Mouse (Mus musculus): ENCODE data around the gene Dscaml1.

Dscaml1 gene

DNA sequence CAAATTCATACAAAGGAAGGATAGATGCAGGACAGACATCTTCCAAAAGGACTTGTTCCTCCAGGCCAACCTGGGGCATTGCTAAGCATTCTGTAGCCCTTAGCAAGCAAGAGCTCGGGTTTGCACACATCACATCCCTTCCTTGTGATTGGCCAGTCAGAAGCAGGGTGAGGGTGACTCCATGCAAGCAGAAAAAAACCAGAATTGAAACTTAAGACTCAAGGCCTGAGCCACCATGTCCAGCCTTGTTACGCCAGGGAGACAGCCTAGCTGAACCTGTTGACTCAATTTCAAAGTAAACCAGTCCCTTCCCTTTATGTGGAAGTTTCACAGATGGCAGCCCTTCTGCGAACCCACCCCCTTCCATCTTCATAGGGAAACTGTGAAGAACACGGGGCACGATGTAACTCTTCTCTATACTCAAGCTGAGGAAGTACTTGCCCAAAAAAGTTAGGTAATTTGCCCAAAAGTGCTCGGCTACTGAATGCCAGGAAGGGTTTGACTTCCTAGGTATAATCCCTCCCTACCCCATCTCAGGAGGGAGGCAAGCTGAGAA, 218.5 kb downstream of the Dscaml1 start:
- DNase-seq, result no peak

DNA sequence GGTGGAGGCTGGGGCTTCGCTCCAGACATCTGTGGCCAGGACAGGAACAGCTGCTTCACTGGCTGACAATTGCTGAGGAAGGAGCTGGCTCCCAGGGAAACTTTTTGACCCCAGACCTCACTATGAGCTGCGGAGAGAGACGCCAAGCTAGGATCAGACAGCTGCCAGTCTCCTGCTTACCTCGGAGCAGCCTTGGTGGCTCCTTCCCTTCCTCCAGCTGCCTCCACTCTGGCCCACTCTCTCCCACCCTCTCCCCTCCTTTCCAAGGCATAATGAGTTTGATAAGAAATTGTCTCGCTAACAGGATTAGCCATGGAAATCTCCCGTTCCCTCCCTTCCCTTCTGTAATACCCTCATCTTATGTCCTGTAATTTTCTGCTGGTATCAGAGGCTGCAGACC, 219.1 kb downstream of the Dscaml1 start:
- DNase-seq, result no peak

DNA sequence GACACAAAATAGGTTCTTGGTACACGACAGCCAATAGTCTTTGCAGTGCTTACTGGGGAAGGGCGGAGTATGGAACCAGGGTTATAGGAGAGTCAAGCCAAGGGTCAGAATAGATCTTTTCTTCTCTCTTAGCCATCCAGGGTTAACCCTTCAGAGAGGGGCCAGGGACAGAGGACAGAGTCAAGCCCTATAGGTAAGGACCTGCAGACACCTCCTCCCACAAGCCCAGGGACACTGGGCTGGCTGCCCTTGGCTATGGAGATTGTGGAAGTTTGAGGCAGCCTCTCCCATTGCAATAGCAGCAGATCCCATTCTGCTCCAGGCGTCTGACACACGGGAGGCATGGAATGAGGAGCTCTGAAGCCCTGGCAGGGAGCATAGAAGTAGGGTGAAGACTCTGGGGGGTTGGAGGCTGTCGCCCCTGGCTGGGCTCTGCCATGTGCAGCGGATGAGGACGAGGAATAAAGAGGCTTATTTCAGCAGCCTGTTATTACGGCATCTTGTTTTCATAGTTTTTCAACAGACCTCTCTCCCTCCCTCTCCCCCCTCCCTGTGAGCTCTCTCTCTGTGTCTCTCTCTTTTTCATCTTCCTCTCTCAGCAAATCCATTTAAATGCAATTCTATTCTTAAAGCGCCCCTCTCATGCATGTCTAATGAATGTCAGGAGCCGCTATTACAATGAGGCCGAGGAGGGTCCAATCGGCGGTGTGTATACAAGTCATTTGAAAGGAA, 224.8 kb downstream of the Dscaml1 start:
- no peak for DNase-seq

DNA sequence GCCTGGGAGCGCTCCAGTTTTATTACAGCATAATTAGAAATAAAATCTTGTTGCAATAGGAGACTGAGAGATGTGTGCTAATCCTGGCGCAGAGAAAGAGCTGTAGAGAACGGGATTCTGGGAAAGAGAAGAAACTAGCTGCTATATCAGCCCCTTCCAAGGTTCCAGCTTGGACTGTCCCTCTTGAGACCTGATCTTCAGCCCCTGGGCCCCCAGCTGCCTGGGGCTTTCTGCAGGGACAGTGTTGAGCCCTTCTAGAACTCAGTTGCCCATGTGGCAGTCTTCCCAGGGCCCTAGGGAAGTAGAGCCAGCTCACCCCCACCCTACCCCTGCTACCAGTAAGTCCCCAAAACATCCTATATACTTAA, 225.4 kb downstream of the Dscaml1 start:
- no peak for DNase-seq

DNA sequence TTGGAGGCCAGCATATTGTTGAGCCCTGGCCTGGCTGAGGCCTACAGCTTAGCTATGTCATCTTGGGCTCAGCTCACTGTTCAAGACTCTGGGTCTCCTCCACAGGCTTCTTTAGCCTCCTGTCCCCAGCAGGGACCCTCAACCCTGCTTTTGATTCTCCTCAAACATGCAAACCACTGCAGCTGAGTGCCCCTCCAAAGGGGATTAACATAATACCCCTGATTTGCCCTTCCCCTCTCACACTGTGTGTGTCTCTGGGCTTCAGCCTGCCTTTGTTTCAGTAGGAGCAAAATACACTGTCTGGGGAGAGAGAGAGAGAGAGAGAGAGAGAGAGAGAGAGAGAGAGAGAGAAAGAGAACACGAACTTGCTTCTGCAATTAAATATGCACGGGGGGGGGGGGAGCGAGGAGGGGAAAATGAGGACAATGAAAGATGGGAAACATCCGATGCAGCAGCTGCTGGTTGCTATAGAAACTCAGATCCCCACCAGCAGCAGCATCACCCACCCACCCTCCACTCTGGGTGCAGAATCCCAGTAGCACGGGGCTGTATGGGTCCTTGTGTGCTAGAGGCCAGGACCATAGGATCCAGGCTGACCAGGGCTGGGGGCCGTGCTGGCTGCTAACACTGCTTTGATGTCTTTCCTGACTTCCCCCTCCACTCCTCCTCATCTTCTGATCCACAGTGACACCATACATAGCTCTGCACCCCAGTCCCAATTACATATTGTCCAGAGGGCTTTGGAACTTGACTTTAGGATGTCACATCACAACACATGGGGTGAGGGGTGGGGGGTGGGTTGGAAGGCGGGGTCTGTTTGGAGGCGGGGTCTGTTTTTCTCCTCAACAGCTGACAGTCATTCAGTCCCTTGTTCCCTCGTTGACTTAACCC, 231.0 kb downstream of the Dscaml1 start:
- DNase-seq, result no peak

DNA sequence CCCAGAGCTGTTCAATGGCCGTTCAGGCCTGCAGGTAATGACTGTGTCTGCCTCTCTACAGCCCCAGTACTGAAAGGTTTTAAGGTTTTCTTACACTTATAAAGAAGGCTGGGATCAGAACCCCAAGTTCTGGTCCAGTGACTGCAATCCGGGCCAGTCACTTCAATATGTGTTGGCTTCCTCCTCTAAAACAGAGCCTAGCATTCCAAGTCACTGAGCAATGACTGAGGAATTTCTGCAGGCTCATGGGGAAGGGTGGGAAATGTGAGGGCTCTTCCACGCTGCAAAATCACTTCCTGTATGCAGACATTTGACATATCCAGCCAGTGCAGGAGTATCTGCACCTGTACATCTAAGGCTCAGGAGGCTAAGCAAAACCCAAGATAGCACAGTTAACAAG, 233.8 kb downstream of the Dscaml1 start:
- DNase-seq, result no peak

DNA sequence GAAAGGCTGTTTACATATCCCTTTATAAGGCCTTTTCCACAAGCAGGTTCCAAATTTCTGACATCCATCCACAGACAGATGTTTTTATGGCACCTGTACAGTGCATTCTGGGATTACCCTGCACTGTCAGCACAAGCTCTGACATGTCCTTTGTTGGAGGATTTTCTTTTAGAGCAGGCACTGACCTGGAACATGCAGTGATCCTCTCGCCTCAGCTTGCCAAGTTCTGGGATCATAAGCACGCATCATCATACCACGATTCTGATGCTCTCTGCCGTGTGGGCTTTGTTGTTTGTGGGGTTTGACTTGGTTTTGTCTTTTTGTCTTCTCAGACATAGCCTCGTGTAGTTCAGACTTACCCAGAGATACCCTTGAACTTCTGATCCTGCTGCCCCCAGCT, 236.0 kb downstream of the Dscaml1 start:
- DNase-seq, result no peak

DNA sequence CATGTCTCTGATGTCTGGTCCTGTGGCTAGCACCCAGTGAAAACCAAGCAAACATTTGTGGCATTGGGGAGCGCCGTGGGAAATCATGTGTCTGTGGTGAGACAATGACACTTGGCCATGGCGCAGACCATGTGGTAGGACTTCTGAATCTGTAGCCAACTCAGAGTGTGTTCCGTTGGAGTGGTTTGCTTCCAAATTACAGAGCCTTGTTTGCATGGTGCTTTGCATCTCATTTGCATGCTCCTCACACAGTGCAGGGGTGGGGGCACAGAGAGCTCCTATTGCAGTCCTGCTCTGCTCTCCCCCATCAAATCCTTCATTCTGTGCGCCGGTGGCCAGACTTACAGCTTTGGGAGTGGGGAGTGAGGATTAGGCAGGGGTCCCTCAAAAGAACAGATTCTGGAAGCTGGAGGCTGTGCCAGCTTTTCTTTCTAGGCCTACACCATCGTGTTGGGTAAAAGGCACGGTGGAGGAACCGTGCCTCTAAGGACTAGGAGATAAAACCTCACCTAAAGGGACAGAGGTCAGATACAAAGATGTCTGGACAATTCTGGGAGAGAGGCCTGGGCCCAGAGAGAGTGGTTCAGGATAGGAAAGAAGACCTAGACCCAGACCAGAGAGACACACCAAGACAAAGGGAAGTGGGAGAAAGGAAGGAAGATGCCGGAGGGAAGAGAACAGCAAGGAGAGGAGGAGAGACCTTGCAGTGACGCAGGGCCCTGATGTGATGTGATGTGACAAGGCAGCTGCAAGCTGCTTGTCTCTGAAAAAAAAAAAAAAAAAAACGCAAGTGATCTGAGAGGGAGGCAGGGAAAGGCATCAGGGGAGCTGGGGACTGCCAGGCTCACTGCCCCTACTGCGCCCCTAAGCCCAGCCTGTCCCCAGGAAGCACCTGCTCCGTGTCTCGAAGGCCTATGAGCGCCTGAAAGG, 237.2 kb downstream of the Dscaml1 start:
- no peak for DNase-seq

DNA sequence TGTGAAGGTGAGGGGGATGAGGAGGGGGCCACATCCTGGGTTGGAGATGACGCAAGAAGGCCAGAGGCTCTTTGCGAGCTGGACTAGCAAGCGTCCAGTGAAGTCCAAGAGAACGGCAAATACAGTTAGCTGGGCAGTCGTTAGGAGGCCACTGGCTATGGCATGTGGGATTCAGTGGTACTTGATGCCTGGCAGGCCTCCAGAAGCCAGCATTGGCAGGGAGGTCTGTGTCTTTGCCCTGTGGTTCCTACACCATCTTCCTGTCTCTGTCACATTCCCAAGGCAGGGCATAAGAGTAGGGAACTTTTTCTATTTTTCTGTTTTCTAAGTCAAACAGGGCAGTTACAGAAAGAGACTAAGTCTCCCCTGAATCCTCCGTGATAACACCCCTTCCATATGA, 237.9 kb downstream of the Dscaml1 start:
- DNase-seq, result no peak

DNA sequence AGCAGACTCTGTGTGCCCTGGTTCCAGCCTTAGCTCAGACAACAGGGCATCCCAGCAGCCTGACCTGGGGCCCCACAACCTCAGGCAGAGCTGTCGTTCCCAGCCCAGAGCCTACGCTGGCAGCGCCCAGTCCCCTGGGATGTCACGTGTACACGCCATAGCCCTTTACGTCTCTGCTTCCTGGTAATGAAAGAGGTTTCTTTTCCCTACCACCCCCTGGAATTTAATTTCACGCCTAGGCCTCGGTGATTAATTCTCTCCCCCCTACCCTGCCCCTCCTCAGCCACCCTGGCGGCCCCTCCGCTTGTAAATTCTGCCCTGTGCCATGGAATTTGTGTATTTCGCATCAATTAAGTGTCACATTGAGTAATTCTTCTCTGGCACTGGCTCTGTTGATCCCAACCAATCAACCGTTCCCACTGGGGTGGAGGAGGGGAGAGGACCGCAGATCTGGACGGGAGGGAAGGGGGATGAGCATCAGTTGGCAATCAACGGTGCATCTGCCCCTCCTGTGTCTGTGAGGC, 238.5 kb downstream of the Dscaml1 start:
- no peak for DNase-seq

DNA sequence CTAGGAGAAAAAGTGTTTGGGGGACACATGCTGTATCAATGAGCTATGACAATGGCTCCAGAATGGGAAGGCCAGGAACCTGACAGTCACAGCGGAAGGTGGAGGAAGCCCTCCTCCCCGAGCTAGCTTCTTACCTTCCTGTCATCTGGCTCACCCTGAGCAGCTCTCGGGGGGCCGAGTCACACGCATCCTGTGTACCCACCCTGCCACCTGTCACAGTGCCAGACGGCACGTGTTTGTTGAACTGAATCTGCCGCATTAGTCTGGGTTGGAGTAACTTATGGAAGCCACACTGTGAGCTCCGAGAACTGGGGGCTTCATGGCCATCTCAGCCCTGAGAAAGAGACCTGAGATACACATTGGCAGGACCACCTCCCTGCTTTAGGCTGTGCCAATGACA, 249.5 kb downstream of the Dscaml1 start:
- no peak for DNase-seq

DNA sequence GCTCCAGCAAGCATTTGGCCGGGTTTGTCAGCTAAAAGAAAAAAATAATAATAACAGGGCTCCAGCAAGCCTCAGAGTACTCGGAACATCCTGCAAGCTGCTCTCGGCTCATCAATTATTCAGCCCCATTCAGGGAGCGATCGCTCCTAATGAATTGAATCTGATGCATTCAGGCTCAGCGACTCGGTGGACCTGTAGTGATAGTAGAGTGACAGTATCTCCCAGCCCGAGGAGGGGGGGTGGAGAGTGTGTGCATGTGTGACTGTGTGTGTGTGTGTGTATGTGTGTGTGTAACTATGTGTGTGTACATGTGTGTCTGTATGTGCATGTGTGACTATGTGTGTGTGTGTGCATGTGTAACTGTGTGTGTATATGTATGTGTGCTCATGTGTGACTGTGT, 250.2 kb downstream of the Dscaml1 start:
- no peak for DNase-seq

DNA sequence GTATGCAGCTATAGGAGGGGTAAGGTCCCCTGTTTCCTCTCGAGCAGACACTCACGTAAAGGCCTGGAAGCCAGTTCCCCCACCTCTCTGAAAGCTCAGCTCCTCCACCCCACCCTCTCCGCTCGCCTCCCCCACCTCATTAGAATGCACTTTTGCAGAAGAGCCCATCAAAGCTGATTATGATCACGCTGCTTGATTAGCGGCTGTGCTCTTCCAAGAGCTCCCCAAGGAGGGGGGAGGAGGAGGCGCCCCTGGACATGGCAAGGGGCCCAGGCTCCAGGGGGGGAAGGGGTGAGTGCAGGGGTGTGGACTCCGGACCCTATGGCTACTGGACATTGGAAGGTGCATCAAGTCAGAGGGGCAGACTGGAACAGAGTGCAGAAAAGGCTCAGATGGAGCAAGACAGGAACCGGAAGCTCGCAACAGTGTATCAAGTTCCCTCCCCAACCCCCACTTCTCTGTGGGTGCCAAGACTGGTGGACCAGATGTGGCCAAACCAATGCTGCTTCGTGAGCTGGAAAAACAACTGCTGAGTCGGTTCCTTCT, 250.9 kb downstream of the Dscaml1 start:
- peak; percentile 31 for DNase-seq

DNA sequence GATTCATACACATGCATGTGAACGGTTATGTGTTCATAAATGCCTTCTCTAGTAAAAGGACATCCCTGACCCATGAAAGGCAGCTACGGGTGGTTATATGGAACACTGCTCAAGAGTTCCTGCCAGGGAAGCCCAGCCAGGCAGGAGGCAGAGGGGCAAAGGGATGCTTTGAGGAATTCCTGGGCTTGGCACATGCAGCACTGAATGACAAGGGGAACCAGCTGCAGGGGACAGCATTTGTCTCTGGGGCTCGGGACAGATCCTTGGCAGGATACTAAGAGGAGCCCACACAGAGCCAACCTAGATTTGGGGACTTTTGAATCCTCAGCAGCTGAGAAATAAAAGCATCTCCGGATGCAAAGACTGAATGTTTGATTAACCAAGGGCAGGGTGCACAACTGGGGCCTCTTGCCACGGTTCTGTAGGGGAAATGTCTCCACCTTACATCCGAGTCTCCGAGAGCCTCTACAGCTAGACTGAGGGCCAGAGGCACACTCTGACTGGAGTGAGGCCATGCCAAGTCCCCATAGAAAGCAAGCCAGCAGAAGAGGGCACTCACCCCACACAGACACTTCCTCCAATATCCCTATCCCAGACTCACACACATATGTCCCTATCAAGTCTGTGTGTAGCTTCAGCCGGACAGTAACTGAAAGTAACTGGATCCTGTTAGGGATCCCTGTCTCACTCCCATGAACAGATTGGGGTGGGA, 251.7 kb downstream of the Dscaml1 start:
- DNase-seq, result no peak

DNA sequence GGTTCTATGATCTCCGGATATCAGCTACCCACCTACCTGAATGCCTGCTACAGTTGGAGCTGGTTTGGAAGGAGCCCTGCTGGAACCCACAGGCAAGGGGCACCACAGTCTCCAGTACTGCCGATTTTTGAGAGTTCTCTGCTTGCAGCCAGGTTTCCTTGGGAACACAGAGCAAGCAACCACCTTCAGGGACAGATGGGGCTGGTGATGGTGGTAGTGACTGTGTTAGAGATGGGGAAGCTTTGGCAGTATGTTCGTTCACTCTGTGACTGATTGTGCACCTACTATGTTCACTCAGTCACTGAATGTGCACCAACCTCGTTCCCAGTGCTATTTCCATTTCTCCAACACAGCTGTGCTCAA, 252.2 kb downstream of the Dscaml1 start:
- DNase-seq, result no peak

DNA sequence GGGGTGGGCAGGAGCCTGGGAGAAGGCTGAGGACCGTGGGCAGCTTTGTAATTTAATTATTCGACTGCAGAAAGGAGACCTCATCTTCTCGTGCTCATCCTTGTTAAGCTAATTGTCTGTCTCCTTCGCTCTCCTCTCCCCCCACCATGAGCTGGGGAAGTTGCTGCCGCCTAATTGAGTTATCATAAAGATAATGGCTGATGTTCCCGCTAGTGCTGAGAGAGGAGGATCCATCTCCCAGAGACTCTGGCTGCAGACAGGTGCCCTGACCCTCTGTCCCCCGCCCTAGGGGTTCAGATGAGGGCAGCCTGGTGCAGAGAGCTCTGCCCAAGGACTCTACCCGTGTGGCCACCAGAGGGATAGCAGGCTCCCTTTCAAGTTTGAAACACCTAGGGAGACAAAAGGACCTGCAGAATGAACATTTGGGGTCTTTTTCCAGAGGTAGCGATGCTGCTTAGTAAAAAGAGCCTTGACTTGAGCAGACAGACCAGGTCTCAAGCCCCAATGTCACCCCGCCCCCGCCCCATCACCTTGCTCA, 256.1 kb downstream of the Dscaml1 start:
- DNase-seq, result no peak

DNA sequence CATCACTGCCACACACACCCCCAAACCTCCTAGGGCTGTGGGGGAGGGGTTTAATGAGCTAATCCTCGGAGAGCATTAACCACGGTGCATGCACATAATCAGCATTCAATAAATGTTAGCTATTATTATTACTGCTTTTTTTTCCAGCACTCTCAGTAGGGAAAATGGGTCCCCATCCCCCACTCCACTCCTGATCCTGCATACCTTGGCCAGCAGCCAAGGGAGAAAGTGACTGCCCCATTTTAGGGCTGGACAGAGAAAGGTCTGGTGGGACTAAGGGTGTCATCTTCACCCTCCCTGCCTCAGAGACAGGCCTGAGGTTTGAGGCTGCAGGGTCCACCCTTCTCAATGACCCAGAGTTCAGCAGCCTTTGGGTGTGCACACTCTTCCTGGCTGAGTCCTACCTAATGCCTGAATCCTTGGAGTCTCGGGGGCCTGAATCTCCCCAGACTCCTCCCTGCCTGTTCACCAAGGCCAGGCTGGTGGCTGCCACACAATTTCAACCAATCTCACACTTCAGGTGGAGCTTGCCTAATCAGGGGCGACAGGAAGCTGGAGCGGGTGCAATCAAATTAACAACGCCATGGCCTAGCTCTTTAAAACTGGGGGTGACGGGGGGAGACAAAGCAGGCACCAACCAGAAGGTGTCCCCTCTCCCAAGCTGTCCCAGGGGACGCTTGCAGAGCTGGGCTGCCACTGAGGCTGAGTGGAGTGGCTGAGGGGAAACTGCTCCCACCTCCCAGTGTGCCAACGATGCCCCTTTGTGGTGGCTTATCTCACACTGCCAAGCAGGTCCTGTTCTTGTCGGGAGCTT, 267.2 kb downstream of the Dscaml1 start:
- DNase-seq, result no peak

DNA sequence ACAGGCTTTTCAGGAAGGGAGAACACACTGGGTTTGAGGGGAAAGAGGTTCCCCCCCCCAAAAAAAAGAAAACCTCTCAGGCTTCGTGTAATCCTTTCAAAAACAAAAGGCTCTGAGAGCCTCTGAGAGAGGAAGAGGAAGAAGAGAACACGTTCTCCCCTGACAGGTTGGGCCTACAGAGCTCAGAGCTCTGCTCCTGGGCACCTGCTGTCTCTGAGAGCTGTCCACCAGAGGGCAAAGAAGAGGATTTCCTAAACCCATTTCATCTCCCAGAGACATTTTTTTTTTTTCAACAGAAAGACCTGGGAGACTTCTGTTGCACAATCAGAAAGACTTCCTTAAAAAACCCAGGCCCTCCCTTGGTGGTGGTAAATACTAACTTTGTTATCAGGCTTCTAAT, 267.8 kb downstream of the Dscaml1 start:
- DNase-seq, result no peak

DNA sequence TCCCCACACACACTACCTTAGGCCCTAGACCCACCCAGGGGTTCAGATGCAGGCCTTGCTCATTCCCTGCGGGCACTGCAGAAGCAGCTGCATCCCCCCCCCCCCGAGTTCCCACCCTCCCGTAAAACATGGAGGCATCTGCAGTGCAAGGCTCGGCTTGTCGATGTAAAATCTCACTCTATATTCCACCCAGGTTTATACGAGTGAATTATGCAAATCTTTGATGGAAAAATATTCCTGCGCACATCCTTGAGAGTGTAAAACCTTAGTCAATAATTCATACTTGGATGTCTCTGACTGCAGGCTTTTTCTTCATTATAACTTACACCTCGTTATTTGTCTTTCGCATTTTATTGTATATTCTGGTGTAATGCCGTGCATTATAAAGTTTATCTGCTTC, 272.7 kb downstream of the Dscaml1 start:
- no peak for DNase-seq

DNA sequence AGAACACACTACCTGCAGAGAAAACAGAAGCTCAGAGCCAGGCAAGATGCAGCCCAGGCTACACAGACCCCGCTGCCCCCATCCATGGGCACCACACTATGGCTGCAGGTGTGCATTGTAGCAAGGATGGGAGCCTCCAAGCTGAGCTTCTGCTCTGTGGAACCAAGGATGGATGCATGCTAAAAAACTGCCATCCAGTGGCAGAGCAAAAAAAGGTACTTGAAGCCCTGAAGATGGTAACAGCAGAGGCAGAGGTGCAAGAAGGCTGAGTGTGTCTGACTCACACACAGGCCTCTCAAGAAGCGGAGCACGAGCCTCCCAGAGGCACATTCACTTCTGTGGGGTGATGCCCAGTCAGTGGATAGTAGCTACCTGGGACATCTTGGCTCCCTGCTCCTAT, 276.8 kb downstream of the Dscaml1 start:
- DNase-seq, result no peak

DNA sequence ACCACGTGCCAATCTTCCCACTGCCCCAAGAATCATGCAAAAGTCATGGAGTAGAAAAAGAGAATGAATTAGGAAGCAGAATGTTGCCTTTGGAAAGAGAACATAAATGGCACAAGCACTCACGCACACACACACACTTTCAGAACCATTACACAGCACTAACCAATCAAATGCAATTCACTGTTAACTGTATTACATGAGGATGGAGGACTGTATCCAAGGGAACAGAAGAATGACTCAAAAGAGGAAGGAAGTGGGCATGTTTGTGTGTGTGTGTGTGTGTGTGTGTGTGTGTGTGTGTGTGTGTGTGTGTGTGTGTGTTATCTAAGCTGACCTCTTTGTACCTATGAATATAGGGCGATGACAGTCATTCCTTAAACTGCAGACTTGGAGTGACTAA, 278.0 kb downstream of the Dscaml1 start:
- DNase-seq, result no peak
